Mouse (Mus musculus): ENCODE results near the gene BC053393.

GRCm38 (mm10) chr11:46578771-46579281 is 7.5 kb downstream of the BC053393 start:
- TF ChIP-seq CTCF (IDR thresholded peaks at IDR 0.05; ENCODE audit: low read depth) (no peak), EP300 (IDR thresholded peaks at IDR 0.05; ENCODE audit: low read depth) (no peak)

Data from liver, postnatal 0 days (tissue).